In genomic region chr4:107928726-107929125, GRCm38 (mm10) we compare ENCODE assay signal across 30 mouse cellular contexts. TPM values are rescaled to one million over a fixed set of nuclear protein-coding genes. Genes with fewer than 3 reads are reported as not detected.
"Had no signal": no experiment of that assay in that cellular context is flagged by ENCODE, and none has a peak within 500 bp of the region (broad histone marks: within the 10 kb centered on the region; RNA-seq: fewer than 3 reads in every experiment).

No protein-coding gene starts in this region.

- H3K27ac ChIP-seq: heart, adult 2 months; heart, embryonic 13.5 days; heart, embryonic 15.5 days; hindbrain, embryonic 10.5 days; hindbrain, embryonic 12.5 days; hindbrain, embryonic 14.5 days; intestine, embryonic 15.5 days; layer of hippocampus, adult 2 months; left cerebral cortex, adult 2 months; limb, embryonic 10.5 days; limb, embryonic 12.5 days; liver, embryonic 14.5 days had no signal

- H3K4me3 ChIP-seq: heart, adult 2 months; heart, embryonic 13.5 days; heart, embryonic 15.5 days; hindbrain, embryonic 10.5 days; hindbrain, embryonic 12.5 days; intestine, embryonic 15.5 days; layer of hippocampus, adult 2 months; left cerebral cortex, adult 2 months; limb, embryonic 10.5 days; limb, embryonic 12.5 days had no signal

- H3K9ac ChIP-seq: heart, embryonic 13.5 days; heart, embryonic 15.5 days; hindbrain, embryonic 12.5 days; hindbrain, embryonic 14.5 days; intestine, embryonic 15.5 days; limb, embryonic 12.5 days; liver, embryonic 14.5 days; liver, postnatal 0 days had no signal

- H3K36me3 ChIP-seq: heart, embryonic 13.5 days; heart, embryonic 15.5 days; hindbrain, embryonic 10.5 days; hindbrain, embryonic 12.5 days; intestine, embryonic 15.5 days; limb, embryonic 10.5 days; limb, embryonic 12.5 days had no signal

- H3K9me3 ChIP-seq: heart, embryonic 13.5 days; heart, embryonic 15.5 days; hindbrain, embryonic 10.5 days; hindbrain, embryonic 12.5 days; intestine, embryonic 15.5 days; limb, embryonic 10.5 days; limb, embryonic 12.5 days had no signal

- DNase-seq: gastrocnemius, postnatal 14 days; gastrocnemius, postnatal 36 days; heart, adult 11 months; heart, adult 2 months; heart, postnatal 14 days; heart, postnatal 4 days; kidney, adult 18-20 months; kidney, adult 8-10 months; kidney, postnatal 10 days; kidney, postnatal 25 days; kidney, postnatal 4 days; liver, postnatal 0 days had no signal

- H3K4me1 ChIP-seq: heart, embryonic 13.5 days; heart, embryonic 15.5 days; hindbrain, embryonic 10.5 days; hindbrain, embryonic 12.5 days; intestine, embryonic 15.5 days; limb, embryonic 10.5 days; limb, embryonic 12.5 days had no signal

- H3K4me2 ChIP-seq: heart, embryonic 11.5 days; heart, embryonic 13.5 days; heart, embryonic 15.5 days; hindbrain, embryonic 12.5 days; hindbrain, embryonic 14.5 days; intestine, embryonic 15.5 days; limb, embryonic 12.5 days had no signal

- ATAC-seq: hindbrain, embryonic 16.5 days; inflammation-experienced regulatory T-cells, adult 6 months; intestine, embryonic 15.5 days; intestine, postnatal 0 days; liver, postnatal 0 days had no signal

- H3K27me3 ChIP-seq: hindbrain, embryonic 12.5 days; intestine, embryonic 15.5 days; limb, embryonic 12.5 days had no signal

RNA-seq across cellular contexts. Expression of gene Slc1a7, which starts 39.4 kb away (rescaled TPM):
- total RNA-seq: heart, postnatal 4 days; layer of hippocampus, adult 2 months; layer of hippocampus, postnatal 25 days had no signal
- polyA plus RNA-seq: heart, embryonic 11.5 days; heart, embryonic 13.5 days; hindbrain, embryonic 10.5 days; hindbrain, embryonic 12.5 days; inflammation-experienced regulatory T-cells, adult 6 months; kidney, embryonic 14.5 days; kidney, embryonic 16.5 days; limb, embryonic 10.5 days; limb, embryonic 12.5 days; liver, postnatal 0 days had no signal
